Mouse (Mus musculus) lung, adult 2 months (tissue): ENCODE data around the gene Fam209. TPM values are rescaled to one million over a fixed set of nuclear protein-coding genes. Genes with fewer than 3 reads are reported as not detected.

ENCODE experiments used
- DNase-seq: peaks from one replicate; pipeline ENCODE4 v3.0.0; 2022
- H3K4me1 ChIP-seq: fragments of 200-500 bp; 2 replicates; pipeline ENCODE4 v1.6.1; 2011; ENCODE audit warnings: low read length; ENCODE audit not compliant: control insufficient read depth, insufficient read depth
- H3K4me3 ChIP-seq: fragments of 200-500 bp; replicated peaks from 2 replicates; pipeline ENCODE3; 2011; ENCODE audit warnings: low read depth, mild to moderate bottlenecking, control low read depth, low read length; ENCODE audit errors: extremely low read depth
- CTCF ChIP-seq: fragments of 200-500 bp; IDR thresholded peaks from 2 replicates; pipeline ENCODE4 v1.5.1; 2011; ENCODE audit warnings: mild to moderate bottlenecking, low read length, control low read depth; ENCODE audit not compliant: insufficient read depth
- POLR2A ChIP-seq: fragments of 200-500 bp; IDR thresholded peaks from 2 replicates; pipeline ENCODE4 v1.6.1; 2011; ENCODE audit warnings: low read depth, mild to moderate bottlenecking, control low read depth, low read length, borderline replicate concordance; ENCODE audit errors: extremely low read depth
- WGBS: fragments of 180-500 bp; shearing (Covaris S2); methylation state at CpG from one replicate; pipeline ENCODE4 v1.1.7; 2018; 5-methylcytosine and 5-hydroxymethylcytosine counted together
- polyA plus RNA-seq: library from polyadenylated mRNA; depleted of rRNA; stranded (reverse); fragments of >200 nt; gene quantifications from 2 replicates; pipeline ENCODE4 v1.2.3, GENCODE M21; 2012; rRNA removed

The Fam209 gene
- polyA plus RNA-seq, 1 experiment, result 0.26 TPM

DNA sequence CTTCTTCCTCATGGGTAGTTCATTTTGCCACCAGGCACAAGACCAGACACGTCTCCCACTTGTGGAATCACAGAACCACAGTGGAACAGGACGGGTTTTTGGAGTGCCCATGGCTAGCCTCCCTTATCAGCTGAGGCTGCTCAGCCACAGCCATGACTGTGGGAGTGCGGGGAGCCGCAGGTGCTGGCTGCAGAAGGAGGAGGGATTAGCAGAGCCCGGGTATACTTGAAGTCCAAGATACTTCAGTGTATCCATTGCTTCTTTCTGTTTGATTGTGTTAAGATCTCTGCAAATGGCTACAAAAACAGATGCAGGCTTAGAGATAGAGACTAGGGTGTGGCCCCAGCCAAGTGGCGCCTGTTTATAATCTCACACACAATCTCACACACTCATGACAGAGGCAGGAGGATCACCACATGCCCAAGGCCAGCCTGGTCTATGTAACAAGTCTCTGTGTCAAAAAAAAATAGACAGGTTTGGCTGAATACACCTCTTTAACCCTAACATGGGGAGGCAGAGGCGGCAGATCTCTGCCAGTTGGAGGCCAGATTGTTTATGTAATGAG, 28.5 kb downstream of the Fam209 start:
- TF ChIP-seq CTCF (no peak), POLR2A (no peak)
- H3K4me3 ChIP-seq, result no peak overlapping the region
- WGBS, result 23% methylated on average over 7 of the region's 7 CpGs
- DNase-seq, result no peak
- no peaks in the 10 kb centered on the region for H3K4me1 ChIP-seq

DNA sequence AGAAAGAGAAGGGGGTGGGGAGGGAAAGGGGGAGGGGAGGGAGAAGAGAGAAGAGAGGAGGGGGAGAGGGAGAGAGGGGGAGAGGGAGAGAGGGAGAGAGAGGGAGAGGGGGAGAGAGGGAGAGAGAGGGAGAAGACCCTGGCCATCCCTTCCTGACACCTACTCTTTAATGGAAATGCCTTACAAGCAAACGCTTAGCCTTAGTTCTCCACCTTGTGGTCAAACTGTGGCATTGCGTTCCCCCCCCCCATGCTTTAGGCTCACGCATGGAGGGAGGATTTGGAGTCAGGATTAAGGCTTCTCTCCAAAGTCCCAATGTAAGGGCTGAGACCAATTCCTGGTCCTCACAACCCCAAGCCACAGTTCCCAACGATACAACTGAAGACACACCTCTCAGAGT, 29.0 kb downstream of the Fam209 start:
- WGBS, result 5% methylated on average over 4 of the region's 4 CpGs
- Histone ChIP-seq H3K4me3 (no peak overlapping the region), H3K4me1 (no peaks in the 10 kb centered on the region)
- peak; percentile 8 for DNase-seq
- TF ChIP-seq POLR2A, result no peak
- TF ChIP-seq CTCF, result peak; percentile 72

DNA sequence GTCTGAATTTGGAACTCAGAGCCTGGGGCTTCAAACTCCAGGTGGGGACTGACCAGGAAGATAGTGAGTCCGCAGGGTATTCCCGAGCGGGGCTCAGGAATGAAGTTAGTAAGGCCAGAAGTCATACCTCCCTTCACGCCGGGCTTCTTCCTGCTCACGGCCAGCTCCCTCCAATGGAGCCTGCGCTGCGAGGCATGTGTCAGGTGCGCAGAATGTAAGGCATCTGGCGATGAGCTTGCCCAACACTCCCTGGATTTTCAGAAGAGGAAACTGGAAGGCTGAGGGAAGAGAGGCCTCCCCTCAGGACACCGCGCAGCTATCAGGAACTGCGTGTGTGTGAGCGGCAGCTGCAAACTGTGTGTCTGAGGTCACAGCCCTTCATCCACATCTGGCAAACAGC, 29.8 kb downstream of the Fam209 start:
- H3K4me1 ChIP-seq, result no peaks in the 10 kb centered on the region

DNA sequence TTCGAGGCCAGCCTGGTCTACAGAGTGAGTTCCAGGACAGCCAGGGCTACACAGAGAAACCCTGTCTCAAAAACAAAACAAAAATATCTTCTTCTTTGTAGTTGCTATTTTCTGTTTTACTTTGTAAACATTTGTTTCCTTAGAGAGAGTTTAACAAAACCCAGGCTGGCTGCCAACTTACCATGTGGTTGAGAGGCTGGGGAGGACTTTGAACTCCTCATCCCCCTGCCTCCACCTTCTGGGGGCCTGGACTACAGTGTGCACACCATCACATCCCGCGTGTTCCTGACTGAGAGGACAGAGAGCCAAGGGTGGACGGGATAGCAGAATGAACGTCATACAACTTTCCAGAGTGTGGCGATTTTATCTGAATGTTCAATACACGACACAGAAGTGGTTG, 33.8 kb downstream of the Fam209 start:
- 65% methylated on average over 7 of the region's 7 CpGs for WGBS
- TF ChIP-seq CTCF (no peak), POLR2A (no peak)
- no peak overlapping the region for H3K4me3 ChIP-seq
- no peak for DNase-seq
- no peaks in the 10 kb centered on the region for H3K4me1 ChIP-seq

More for the DNA sequence above, 29.8 kb downstream of the Fam209 start:
- no peak for TF ChIP-seq POLR2A
- no peak for TF ChIP-seq CTCF
- WGBS, result 70% methylated on average over 14 of the region's 14 CpGs
- no peak for DNase-seq
- no peak overlapping the region for H3K4me3 ChIP-seq

DNA sequence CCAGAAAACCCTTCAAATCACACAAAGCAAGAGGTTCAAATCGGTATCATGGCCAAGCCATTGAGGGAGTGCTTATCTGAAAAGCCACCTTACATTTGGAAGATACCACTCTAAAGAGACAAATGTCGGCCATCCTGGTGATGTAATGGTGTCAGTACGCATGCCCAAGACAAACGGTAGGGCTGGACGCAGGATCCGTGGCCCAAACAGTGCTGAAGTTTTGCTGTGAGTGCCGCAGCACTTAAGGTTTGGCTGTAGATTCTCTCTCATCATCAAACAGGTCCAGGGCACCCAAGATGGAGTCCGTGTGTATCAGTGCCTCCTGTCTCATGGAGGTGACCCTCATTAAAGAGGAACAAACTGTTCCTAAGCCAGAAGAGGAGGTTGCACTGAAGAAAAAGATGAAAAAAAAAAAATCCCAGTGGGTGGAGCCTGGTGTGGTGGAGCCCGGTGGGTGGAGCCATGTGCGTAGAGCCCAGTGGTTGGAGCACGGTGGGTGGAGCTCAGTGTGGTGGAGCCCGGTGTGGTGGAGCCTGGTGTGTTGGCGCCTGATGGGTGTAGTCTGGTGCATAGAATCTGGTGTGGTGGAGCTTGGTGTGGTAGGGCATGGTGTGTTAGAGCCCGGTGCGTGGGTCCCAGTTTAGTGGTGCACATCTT, 37.9 kb downstream of the Fam209 start:
- 83% methylated on average over 15 of the region's 15 CpGs for WGBS
- DNase-seq, result no peak
- H3K4me3 ChIP-seq, result no peak overlapping the region
- TF ChIP-seq CTCF (no peak), POLR2A (no peak)
- H3K4me1 ChIP-seq, result no peaks in the 10 kb centered on the region

DNA sequence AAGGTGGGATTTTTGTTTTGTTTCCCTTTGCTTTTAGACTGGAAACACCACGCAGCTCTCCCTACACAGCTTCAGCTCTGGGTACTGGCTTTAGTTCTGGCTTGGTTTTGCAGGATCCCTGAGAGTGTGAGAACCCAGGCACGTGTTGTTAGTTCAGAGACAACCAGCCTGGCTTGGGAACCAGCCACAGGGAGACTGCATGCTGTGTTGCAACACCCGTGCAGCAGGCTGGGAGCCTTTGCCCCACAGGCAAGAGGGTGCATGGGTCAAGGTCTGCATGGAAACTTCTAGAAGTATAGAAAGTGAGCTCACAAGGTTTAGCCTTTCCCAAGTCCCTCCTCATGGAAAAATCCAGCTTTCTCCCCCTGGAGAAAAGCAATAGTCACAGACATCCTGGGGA, 38.6 kb downstream of the Fam209 start:
- no peaks in the 10 kb centered on the region for H3K4me1 ChIP-seq
- TF ChIP-seq CTCF (no peak), POLR2A (no peak)
- 37% methylated on average over 3 of the region's 3 CpGs for WGBS
- no peak overlapping the region for H3K4me3 ChIP-seq
- DNase-seq, result no peak

DNA sequence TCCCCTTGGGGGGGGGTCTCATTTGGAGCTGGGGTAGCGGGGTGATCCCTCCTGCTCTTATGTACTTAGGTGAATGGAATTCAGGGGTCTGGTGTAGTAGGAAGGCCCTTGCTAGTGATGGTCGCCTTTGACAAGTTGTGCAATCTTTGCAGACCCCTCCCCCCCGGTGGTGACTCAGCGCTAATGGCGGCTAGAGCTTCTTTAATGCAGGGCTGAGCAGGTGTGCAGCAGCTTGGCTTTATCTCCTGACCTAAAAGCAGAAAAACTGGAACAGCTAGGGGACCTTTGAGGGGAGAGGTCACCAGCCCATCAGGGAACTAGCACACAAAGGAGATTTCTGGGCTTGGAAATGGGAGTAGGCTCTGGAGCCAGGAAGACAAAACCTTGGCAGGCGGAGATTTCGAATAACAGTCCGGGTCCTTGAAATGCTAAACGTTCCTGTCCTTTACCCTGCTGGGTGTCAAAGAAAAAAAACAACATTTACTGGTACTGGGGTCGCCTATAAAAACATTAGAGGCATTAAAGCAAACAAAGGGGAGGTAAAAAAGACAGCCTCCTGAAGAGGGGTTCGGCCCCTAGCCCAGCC, 44.2 kb downstream of the Fam209 start:
- no peak overlapping the region for H3K4me3 ChIP-seq
- H3K4me1 ChIP-seq, result no peaks in the 10 kb centered on the region
- TF ChIP-seq POLR2A, result no peak
- TF ChIP-seq CTCF, result no peak
- DNase-seq, result no peak
- WGBS, result 24% methylated on average over 11 of the region's 11 CpGs

DNA sequence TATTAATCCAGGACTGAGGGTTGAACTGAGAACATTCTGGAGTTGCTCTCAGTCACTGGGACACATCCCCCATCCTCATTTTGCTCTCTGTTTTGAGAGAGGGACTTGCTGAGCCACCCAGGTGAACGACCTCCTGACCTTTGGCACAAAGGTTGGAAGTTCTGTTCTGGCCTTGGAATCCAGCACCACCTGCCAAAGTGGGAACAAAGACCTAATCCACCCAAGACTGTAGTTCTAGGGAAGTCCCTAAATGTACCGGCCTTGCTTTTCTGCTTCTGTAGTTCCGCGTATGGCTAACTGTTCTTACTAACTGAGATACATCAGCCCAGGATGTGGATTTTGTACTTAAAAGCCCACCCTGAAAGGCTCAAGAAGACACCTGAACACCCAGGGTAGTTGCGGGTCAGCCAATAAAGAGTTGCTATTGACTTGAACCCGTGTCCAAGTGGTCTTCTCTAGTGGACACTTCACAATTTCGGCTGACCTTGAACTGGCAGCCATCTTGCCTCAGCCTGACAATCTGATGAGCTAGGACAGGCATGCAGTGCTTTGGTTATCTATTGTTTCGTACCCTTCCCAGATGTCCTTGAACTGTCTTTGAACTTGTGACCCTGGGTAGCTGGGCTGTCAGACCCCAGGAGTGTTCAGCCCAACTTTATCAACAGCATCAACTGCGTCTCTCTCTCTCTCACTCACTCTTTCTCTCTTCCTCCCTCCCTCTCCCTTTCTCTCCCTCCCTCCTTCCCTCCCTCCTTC, 48.5 kb downstream of the Fam209 start:
- Histone ChIP-seq H3K4me1 (no peaks in the 10 kb centered on the region), H3K4me3 (no peak overlapping the region)
- 85% methylated on average over 9 of the region's 9 CpGs for WGBS
- TF ChIP-seq CTCF, result no peak
- no peak for TF ChIP-seq POLR2A
- DNase-seq, result no peak

DNA sequence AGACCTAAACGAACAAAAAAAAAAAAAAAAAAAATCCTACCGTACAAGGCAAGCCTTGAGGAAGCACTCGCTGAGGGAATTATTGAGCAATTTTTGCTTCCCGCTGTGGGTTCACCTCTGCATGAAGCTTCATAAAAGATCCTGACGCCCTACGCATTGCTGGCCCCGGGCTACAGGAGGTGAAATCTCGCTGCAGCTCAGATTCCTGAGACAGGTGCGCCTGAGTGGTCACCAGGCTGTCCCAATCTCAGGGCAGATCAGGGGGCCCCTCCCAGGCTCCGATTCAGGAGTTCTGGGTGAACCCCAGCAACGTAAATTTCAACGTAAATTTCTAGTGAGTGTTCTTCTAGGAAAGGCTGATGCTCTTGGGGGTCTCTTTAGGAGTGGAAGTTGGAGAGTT, 50.2 kb downstream of the Fam209 start:
- Histone ChIP-seq H3K4me3 (no peak overlapping the region), H3K4me1 (no peaks in the 10 kb centered on the region)
- no peak for TF ChIP-seq CTCF
- no peak for TF ChIP-seq POLR2A
- DNase-seq, result no peak
- 82% methylated on average over 12 of the region's 12 CpGs for WGBS

Other genes starting within 250 kb of the Fam209 start
- not detected in 2 replicates for gene Mc3r, start 224.0 kb upstream of the Fam209 start, polyA plus RNA-seq
- gene Fam210b, start 127.0 kb upstream of the Fam209 start, polyA plus RNA-seq, result 21.3 and 25.4 TPM in 2 replicates
- gene Aurka, start 102.0 kb upstream of the Fam209 start, polyA plus RNA-seq, result 1.0 and 2.0 TPM in 2 replicates
- gene Cstf1, start 101.8 kb upstream of the Fam209 start, polyA plus RNA-seq, result 22.4 and 23.1 TPM in 2 replicates
- gene Cass4, start 78.7 kb upstream of the Fam209 start, polyA plus RNA-seq, result 3.4 and 7.6 TPM in 2 replicates
- gene Rtf2, start 32.0 kb upstream of the Fam209 start, polyA plus RNA-seq, result 34.1 and 47.6 TPM in 2 replicates
- 0.06 TPM in 1 of 2 replicates, not detected in the other for gene Gcnt7, start 13.9 kb upstream of the Fam209 start, polyA plus RNA-seq
- 0.07 and 0.58 TPM in 2 replicates for gene Tfap2c, start 77.1 kb downstream of the Fam209 start, polyA plus RNA-seq